Mouse (Mus musculus): Measurements from ENCODE around the gene Proser3.

Proser3 gene

DNA sequence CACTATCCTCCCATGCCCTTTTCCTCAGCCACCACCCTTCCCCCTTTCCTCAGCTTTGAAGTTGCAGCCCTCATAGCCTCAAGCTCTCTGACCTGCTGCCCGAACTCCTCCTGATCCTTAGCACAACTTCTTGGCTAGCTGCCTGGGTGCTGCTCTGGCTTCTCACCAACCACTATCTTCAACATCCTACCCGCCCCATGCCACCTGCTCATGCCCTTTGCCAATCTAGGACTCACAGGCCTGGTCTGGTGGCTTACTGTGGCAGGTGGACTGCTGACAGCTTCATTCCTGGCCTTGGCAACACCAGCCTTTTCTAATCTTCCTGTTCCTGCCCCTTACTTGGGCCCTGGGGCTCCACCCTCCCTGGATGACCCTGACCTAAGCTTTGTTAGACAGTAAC, 20.9 kb upstream of the Proser3 start:
- DNase-seq: peak; percentile 44 to 58

DNA sequence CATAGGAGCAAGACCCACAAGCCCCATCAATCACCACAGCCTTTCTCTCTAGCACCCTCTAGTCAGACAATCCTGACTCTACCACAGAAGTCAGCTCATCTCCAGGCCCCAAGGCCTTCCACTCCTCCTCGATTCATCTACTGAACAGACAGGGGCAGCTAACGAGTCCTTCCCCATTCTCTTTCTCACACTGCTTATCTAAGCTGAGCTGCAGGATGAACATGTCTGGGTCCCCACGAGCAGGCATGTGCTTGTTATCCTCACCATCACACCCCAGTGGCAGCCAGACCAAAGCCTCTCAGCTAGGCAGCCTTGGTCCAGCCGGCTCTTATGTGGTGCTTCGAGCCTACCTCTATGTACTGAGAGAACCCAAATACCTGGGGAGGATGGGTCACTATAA, 20.3 kb upstream of the Proser3 start:
- DNase-seq: no peak

GRCm38 (mm10) chr7:30567555-30567954, 15.5 kb upstream of the Proser3 start:
- DNase-seq: no peak

DNA sequence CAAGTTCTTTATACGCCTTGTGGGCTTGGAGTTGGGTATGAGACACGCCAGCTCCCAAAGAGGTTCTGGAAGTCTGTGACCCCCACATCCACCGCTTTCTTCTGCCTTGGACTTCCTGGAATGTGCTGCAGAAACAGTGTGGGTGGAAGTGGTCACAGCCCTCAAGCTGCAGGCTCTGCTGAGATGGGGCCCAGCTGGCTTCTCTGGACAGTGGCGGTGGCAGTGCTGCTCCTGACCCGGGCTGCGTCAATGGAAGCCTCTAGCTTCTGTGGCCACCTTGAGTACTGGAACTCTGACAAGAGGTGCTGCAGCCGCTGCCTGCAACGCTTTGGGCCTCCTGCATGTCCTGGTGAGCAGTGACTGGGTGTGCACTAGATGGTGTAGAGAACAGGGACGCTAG, 13.9 kb upstream of the Proser3 start:
- no peak for DNase-seq

GRCm38 (mm10) chr7:30564970-30565571, 13.0 kb upstream of the Proser3 start, which contains the start of gene Igflr1:
Igflr1 (plus strand) TSS chr7:30565427.
- no peak for DNase-seq

DNA sequence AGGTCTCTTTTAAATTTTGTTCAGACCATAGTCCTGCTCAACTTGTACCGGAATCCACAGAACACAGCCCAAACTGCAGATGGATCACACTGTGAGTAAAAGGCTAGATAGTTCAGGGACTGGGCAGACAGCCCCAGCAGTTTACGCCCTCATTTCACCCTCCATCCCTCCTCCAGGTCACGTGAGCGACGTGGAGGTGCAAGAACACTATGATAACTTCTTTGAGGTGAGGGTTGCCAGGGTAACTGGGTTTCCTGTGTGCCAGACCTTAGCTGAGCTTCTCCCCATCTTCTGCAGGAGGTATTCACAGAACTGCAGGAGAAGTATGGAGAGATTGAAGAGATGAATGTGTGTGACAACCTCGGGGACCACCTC, 11.8 kb upstream of the Proser3 start:
- no peak for DNase-seq

DNA sequence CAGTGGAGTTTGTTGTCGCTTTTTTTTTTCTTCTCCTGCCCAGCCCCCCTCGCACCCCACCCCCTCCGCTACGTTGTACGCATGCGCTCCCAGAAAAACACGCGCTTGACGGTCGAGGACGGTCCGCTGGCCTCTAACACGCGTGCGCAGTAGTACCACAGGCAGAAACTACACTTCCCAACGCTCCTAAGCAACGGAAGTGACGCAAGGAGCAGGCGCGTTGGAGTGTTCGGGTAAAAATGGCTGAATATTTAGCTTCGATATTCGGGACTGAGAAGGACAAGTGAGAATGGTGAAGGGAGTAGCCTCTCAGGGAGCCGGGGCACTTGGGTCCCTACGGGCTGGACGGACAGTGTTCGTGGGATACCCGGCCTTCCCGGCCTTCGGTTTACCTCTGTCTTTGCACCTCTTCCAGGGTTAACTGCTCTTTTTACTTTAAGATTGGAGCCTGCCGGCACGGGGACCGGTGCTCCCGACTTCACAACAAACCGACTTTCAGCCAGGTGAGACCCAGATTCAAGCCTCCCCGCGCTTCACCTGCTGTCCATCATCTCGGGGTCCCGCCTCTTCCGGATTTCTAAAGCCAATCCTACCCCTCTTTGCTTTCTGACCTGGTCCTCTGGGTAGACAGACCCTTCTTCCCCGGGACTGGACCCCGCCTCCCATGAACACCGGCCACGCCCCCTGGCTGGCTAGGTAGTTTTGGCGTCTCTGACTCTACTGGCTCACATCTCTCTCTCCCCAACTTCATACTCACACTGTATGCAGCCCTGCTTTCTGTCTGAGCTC, 11.2 kb upstream of the Proser3 start, which contains the start of the genes U2af1l4, Gm49396 and Psenen:
TSS of gene U2af1l4 (plus strand) at position 185 of the 789 bp plus-strand sequence.
TSS of gene Gm49396 (plus strand) at position 228 of the 789 bp plus-strand sequence.
TSS of gene Psenen (minus strand) at position 511 of the 789 bp plus-strand sequence.
- peak; percentile 97 to 98 for DNase-seq

DNA sequence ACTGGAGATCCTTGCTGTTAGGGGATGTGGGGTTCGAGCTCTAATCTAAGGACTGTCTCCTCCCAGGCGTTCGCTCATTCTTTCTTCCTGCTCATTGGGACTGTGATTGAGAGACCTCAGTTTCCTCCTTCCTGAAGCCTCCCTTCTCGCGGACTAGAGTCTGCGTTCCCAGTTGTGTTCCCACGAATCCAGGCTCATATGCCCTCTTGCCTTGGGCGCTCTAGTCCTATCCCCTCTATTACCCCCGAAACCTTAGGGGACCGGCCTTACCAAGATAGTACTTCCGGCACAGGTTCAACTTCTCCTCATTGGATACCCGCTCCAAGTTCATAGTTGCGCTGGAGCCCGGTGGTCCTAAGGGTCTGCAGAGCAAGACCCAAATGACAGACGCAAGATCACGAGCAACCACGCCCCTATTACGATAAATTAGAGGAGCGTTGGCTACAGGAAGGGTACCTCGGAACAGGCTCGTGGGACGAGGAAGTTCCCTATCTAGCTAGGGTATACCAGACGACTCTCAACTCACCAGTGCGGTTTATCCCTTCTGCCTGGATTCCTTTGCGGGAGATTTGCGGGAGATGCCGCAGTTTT, 10.5 kb upstream of the Proser3 start:
- no peak for DNase-seq

- DNase-seq: no peak
Observed at GRCm38 (mm10) chr7:30560296-30560695, 8.2 kb upstream of the Proser3 start.

- DNase-seq: peak; percentile 99
Observed at GRCm38 (mm10) chr7:30559443-30559954, 7.4 kb upstream of the Proser3 start, which contains the start of gene Lin37. Lin37 (minus strand) TSS chr7:30559838.

DNA sequence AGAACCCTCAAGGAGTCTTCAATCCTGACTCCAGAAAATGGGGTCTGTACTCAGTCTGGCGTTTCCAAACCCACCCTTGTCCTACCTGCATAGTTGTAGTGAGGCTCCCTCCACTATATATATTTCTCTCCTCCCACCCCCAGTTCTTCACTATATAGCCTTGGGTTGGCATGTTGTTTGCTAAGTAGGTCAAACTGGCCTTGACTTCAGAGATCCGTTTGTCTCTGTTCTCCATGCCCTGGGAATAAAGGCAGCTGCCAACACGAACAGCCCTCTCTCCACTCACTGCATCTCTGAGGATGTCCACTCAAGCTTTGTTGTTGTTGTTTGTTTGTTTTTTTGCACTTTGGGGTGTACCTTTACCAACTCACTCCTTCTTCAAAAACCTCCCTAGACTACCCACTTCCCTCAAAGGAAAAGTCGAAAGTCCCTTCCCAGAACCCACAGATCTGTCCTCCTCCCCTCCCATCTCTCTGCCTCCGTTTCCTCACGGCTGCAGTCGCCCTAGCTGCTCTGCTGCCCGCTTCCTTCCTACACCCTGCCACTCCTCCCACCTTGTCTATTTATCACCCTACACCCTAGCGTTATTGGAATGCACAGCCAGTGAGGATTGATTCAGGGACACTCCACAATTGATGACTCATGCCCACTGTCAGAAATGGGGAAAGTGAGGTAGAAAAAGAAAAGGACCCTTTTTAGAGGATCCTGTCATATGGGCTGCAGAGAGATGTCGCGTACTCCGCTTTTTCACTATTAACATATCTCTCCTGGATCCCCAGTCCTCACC, 6.8 kb upstream of the Proser3 start:
- DNase-seq: no peak

- DNase-seq: no peak
Observed at GRCm38 (mm10) chr7:30557901-30558514, 5.9 kb upstream of the Proser3 start.

- DNase-seq: no peak
Observed at GRCm38 (mm10) chr7:30556894-30557536, 4.9 kb upstream of the Proser3 start.

DNA sequence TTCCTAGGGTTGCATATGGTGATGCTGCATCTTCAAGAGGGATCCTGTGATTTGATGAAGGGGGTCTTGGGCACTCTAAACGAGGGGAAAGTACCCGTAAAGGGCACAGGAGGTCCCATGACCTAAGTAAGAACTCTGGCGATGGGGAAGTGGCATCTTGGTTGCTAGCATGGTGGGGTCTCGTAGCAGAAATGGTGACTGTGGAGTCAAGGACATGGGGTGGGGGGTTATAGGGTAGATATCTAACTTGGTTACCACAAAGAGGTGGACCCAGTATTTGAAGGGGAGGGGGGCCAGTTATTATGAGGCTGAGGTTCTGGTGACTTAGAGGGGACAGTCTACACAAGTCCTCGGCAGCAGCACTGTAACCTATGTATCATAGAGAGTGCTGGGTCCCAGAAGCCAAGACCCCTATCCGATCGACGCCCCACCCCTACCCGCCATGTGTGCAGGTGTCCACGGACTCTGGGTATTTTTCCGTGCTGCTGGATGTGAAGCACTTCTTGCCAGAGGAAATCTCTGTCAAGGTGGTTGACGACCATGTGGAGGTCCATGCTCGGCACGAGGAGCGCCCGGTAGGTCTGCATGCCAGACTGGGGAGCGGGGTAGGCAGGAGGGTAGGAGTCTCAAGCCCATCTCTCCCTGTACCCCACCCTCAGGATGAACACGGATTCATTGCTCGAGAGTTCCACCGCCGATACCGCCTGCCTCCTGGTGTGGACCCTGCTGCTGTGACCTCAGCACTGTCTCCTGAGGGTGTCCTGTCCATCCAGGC, 1.9 kb upstream of the Proser3 start:
- no peak for DNase-seq

GRCm38 (mm10) chr7:30553021-30553589, 1.0 kb upstream of the Proser3 start:
- peak in 1 of 2 experiments; percentile 34 for DNase-seq

- peak in 1 of 2 experiments; percentile 74 for DNase-seq
Observed at GRCm38 (mm10) chr7:30551445-30552101, 526 bp downstream of the Proser3 start.

DNA sequence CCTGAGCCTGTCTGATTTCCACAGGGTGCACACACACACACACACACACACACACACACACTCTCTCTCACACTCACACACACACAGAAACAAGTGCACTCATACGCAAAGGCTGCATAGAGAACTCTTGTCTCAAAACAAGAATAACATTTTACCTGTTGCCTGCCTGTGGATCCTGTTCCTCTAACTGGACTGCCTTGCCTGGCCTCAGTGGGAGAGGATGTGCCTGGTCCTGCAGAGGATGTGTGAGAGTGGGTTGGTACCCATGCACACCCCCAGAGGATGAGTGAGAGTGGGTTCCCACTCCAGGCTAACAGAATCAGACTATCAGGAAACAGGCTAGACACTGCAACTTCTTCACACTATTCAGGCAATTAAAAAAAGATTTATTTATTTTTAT, 1.5 kb downstream of the Proser3 start:
- no peak for DNase-seq

DNA sequence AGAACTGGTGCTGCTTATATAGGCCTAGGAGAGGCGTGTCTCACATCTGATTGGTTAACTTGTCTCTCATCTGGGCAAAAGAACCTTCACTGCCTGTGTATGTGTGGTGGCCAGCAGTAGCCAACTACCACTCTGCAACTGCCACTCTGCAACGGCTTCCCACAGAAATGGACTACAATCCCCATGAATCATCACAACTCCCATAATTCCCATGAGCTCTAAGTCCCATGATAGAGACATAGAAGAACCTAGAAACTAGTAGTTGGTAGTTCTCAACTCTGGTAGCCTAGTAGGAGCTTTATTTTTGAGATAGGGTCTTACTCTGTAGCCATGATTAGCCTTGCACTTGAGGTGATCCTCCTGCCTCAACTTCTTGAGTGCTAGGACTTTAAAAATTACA, 2.2 kb downstream of the Proser3 start:
- DNase-seq: no peak

- no peak for DNase-seq
Observed at GRCm38 (mm10) chr7:30544327-30544726, 7.8 kb downstream of the Proser3 start.

GRCm38 (mm10) chr7:30540572-30540971, 11.5 kb downstream of the Proser3 start:
- no peak for DNase-seq
